Mouse (Mus musculus): ENCODE data around the gene Slc1a5. TPM values are rescaled to one million over a fixed set of nuclear protein-coding genes. Genes with fewer than 3 reads are reported as not detected.

Slc1a5 gene
- polyA plus RNA-seq, 1 experiment from 2014 or later: 44.8 TPM

DNA sequence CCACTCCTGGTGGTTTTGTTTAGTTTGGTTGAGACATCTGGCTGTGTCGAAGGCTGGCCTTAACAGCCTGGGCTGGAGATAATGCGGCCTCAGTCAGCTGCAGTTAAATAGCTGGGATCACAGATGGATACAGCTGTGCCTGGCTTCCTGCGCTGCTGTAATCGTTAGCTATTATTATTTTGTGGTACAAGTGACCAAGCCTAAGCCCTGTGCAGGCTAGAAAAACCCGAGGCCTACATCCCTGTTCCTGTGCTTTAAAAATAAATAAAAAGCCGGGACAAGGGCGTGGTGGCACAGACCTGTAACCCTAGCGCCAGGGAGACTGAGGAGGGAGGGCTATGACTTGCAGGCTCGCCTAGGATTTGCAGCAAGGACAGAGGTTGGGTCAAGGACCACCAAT is 27.5 kb downstream of the Slc1a5 start:
- Histone ChIP-seq H3K9ac (replicated peaks) (no peak overlapping the region), H3K27me3 (ENCODE audit: insufficient read depth, low read length) (no peaks in the 10 kb centered on the region), H3K36me3 (replicated peaks; ENCODE audit: insufficient read depth, low read length) (no peaks in the 10 kb centered on the region; the same call in 1 of the 2 replicates), H3K4me1 (ENCODE audit: insufficient read depth) (0 out of 2 replicates have a peak, but pooled peaks cover 2% of the 10 kb centered on the region), H3K27ac (ENCODE audit: low read depth) (no peak overlapping the region), H3K4me3 (ENCODE audit: low read depth, low read length) (no peak overlapping the region), H3K9me3 (ENCODE audit: low read length) (no peaks in the 10 kb centered on the region), H3K4me2 (ENCODE audit: low read depth, low read length) (no peak overlapping the region)
- ATAC-seq (no peak), DNase-seq (no peak)
- TF ChIP-seq EP300 (IDR thresholded peaks at IDR 0.05; ENCODE audit: low read depth) (no peak), CTCF (IDR thresholded peaks at IDR 0.05; ENCODE audit: low read depth) (no peak)
- 83% methylated on average over 9 of the region's 9 CpGs for WGBS (ENCODE audit: insufficient replicate concordance)

DNA sequence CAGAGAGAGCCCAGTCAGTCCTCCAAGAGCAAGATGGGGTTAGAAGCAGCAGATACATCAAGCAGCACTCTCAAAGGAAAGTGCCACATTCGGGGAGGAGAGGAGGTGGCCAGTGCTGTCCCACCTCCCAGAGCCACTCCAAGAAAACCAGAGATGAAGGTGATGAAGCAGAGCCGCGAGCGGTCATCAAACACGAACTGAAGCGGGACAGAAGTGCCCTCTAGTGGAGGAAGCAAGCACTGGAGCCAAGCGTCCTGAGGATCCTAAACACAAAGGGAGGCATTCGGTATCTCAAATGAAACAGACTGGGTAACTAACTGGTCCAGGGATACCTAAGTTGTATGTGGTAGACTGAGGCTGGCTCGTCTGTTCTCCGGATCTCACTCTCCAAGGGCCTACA is 28.6 kb downstream of the Slc1a5 start:
- no peak overlapping the region for H3K27ac ChIP-seq (ENCODE audit: low read depth)
- no peak overlapping the region for H3K9ac ChIP-seq (replicated peaks)
- no peak overlapping the region for H3K4me2 ChIP-seq (ENCODE audit: low read depth, low read length)
- H3K4me3 ChIP-seq (ENCODE audit: low read depth, low read length): no peak overlapping the region
- H3K36me3 ChIP-seq (replicated peaks; ENCODE audit: insufficient read depth, low read length): no peaks in the 10 kb centered on the region; the same call in 1 of the 2 replicates
- peak; percentile 60 for ATAC-seq
- no peaks in the 10 kb centered on the region for H3K27me3 ChIP-seq (ENCODE audit: insufficient read depth, low read length)
- TF ChIP-seq EP300 (IDR thresholded peaks at IDR 0.05; ENCODE audit: low read depth): no peak
- TF ChIP-seq CTCF (IDR thresholded peaks at IDR 0.05; ENCODE audit: low read depth): peak; percentile 95
- peak; percentile 74 for DNase-seq
- H3K9me3 ChIP-seq (ENCODE audit: low read length): no peaks in the 10 kb centered on the region
- WGBS (ENCODE audit: insufficient replicate concordance): 27% methylated on average over 10 of the region's 10 CpGs
- 0 out of 2 replicates have a peak, but pooled peaks cover 2% of the 10 kb centered on the region for H3K4me1 ChIP-seq (ENCODE audit: insufficient read depth)

DNA sequence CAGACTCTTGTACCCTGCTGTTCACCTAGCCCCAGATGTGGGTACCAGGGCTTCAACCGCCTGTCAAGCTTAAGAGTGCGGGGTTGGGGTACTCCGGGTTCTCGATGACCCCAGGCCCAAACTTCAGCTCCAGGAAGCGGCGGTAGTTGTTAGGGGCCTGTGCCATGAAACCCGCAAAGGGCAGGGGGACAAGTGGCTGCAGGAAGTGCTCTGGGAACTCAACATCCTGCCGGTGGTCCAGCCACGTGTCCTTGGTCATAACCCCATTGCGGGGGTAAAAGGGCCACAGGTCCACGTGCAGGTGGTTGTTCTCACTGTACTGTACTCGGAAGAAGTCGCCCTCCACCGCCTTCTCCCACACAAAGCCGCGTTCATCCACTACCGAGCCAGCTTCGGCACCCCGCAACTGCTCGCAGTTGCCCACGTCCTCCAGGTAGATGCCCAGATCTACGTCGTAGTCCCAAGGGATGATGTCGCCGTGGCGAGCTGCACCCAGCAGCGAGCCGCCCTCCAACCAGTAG is 29.3 kb downstream of the Slc1a5 start:
- H3K27me3 ChIP-seq (ENCODE audit: insufficient read depth, low read length): no peaks in the 10 kb centered on the region
- H3K4me3 ChIP-seq (ENCODE audit: low read depth, low read length): no peak overlapping the region
- H3K27ac ChIP-seq (ENCODE audit: low read depth): no peak overlapping the region
- no peak for ATAC-seq
- no peak overlapping the region for H3K9ac ChIP-seq (replicated peaks)
- H3K9me3 ChIP-seq (ENCODE audit: low read length): no peaks in the 10 kb centered on the region
- no peaks in the 10 kb centered on the region; the same call in 1 of the 2 replicates for H3K36me3 ChIP-seq (replicated peaks; ENCODE audit: insufficient read depth, low read length)
- TF ChIP-seq EP300 (IDR thresholded peaks at IDR 0.05; ENCODE audit: low read depth): no peak
- no peak for TF ChIP-seq CTCF (IDR thresholded peaks at IDR 0.05; ENCODE audit: low read depth)
- DNase-seq: no peak
- no peak overlapping the region for H3K4me2 ChIP-seq (ENCODE audit: low read depth, low read length)
- 0 out of 2 replicates have a peak, but pooled peaks cover 2% of the 10 kb centered on the region for H3K4me1 ChIP-seq (ENCODE audit: insufficient read depth)
- WGBS (ENCODE audit: insufficient replicate concordance): 75% methylated on average over 28 of the region's 28 CpGs

DNA sequence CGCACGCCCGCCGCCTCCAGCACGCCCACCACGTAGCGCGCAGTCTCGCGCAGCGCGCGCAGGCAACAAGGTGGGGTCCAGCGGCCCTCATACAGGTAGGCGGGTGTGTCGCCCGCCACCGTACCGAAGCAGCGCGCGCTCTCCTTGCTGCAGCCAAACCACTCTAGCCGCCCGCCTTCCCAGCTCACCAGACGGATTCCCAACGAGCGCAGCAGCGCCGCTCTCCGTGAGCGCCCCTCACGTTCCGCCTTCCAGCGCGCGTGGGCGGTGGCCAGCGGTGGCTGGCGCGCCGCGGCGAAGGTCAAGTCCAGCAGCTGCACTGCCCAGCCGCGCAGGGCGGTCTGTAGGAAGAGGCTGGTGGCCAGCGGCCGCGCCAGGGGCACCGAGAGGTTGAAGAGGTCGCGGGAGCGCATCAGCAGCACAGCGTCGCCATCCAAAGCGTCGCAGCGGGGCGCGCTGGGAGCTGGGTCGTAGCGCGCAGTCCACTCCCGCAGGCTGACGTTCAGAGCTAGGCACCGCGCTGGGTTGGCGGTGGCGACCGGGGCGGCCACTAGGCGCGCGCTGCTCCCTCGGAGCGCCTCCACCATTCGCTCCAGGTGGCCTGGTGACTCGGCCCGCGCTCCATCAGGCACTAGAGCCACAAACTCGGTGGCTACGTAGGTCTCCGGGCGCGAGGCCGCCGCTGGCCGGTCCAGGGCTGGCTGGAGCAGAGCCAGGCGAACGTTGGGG is 29.9 kb downstream of the Slc1a5 start:
- Histone ChIP-seq H3K9me3 (ENCODE audit: low read length) (no peaks in the 10 kb centered on the region), H3K4me2 (ENCODE audit: low read depth, low read length) (peak overlapping the region; percentile 34), H3K27ac (ENCODE audit: low read depth) (no peak overlapping the region), H3K4me3 (ENCODE audit: low read depth, low read length) (no peak overlapping the region; the same call in 1 of the 2 replicates), H3K9ac (replicated peaks) (no peak overlapping the region), H3K4me1 (ENCODE audit: insufficient read depth) (peaks cover 8% of the 10 kb centered on the region), H3K27me3 (ENCODE audit: insufficient read depth, low read length) (no peaks in the 10 kb centered on the region), H3K36me3 (replicated peaks; ENCODE audit: insufficient read depth, low read length) (no peaks in the 10 kb centered on the region; the same call in 1 of the 2 replicates)
- peak; percentile 26 for ATAC-seq
- TF ChIP-seq CTCF (IDR thresholded peaks at IDR 0.05; ENCODE audit: low read depth) (no peak), EP300 (IDR thresholded peaks at IDR 0.05; ENCODE audit: low read depth) (no peak)
- no peak for DNase-seq
- 49% methylated on average over 83 of the region's 90 CpGs for WGBS (ENCODE audit: insufficient replicate concordance)

DNA sequence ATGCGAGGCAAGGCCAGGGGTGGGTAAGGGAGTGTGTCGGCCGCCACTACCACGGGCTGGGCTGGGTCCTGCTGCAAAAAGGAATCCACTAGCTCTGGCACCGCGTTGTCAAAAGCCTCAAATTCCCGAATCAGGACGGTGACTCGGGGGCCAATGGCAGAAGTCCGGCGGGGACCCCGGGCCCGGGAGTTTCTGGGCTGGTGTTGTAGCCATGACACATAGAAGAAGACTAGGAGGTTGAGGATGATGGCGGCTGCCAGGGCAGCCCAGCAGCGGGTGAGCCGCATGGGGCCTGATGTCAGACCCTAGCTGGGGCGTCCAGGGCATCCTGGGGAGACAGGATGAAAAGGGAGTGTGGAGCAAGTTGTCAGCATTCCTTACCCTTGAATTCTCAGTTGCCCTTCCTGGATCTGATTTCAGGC is 30.5 kb downstream of the Slc1a5 start:
- TF ChIP-seq CTCF (IDR thresholded peaks at IDR 0.05; ENCODE audit: low read depth) (no peak), EP300 (IDR thresholded peaks at IDR 0.05; ENCODE audit: low read depth) (no peak)
- H3K4me3 ChIP-seq (ENCODE audit: low read depth, low read length): no peak overlapping the region
- H3K9ac ChIP-seq (replicated peaks): no peak overlapping the region
- WGBS (ENCODE audit: insufficient replicate concordance): 57% methylated on average over 17 of the region's 17 CpGs
- DNase-seq (no peak), ATAC-seq (no peak)
- H3K36me3 ChIP-seq (replicated peaks; ENCODE audit: insufficient read depth, low read length): no peaks in the 10 kb centered on the region; the same call in 1 of the 2 replicates
- peaks cover 8% of the 10 kb centered on the region for H3K4me1 ChIP-seq (ENCODE audit: insufficient read depth)
- no peak overlapping the region for H3K27ac ChIP-seq (ENCODE audit: low read depth)
- 0 out of 2 replicates have a peak overlapping the region, but pooled peaks have one; percentile 34 for H3K4me2 ChIP-seq (ENCODE audit: low read depth, low read length)
- H3K9me3 ChIP-seq (ENCODE audit: low read length): no peaks in the 10 kb centered on the region
- no peaks in the 10 kb centered on the region for H3K27me3 ChIP-seq (ENCODE audit: insufficient read depth, low read length)

DNA sequence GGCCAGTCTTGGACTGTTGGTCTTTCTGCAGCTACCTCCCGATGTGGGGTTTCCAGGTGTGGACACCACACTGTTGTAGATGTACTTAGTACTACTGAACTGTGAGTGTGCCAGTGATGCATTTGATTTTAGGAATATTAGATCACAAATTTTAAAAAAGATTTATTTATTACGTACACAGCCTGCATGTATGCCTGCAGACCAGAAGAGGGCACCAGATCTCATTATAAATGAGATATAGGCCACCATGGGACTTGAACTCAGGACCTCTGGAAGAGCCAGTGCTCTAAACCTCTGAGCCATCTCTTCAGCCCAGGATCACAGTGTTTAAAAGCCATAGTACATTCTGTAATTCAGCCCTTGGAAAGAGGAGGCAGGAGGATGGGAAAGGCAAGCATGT is 31.4 kb downstream of the Slc1a5 start:
- ATAC-seq: no peak
- Histone ChIP-seq H3K4me2 (ENCODE audit: low read depth, low read length) (no peak overlapping the region), H3K27me3 (ENCODE audit: insufficient read depth, low read length) (no peaks in the 10 kb centered on the region), H3K36me3 (replicated peaks; ENCODE audit: insufficient read depth, low read length) (no peaks in the 10 kb centered on the region; the same call in 1 of the 2 replicates), H3K9ac (replicated peaks) (no peak overlapping the region), H3K4me3 (ENCODE audit: low read depth, low read length) (no peak overlapping the region), H3K27ac (ENCODE audit: low read depth) (no peak overlapping the region), H3K9me3 (ENCODE audit: low read length) (no peaks in the 10 kb centered on the region), H3K4me1 (ENCODE audit: insufficient read depth) (peaks cover 14% of the 10 kb centered on the region)
- no peak for DNase-seq
- WGBS (ENCODE audit: insufficient replicate concordance): 74% methylated on average over 2 of the region's 2 CpGs
- TF ChIP-seq EP300 (IDR thresholded peaks at IDR 0.05; ENCODE audit: low read depth) (no peak), CTCF (IDR thresholded peaks at IDR 0.05; ENCODE audit: low read depth) (peak; percentile 54)
